Mouse (Mus musculus): ENCODE measurements around the gene Mael. TPM values are rescaled to one million over a fixed set of nuclear protein-coding genes. Genes with fewer than 3 reads are reported as not detected.

Gene Mael
- polyA plus RNA-seq (2012; rRNA removed; ENCODE audit: low replicate concordance): not detected in 2 replicates

GRCm38 (mm10) chr1:166238315-166238969, at the start of gene Mael:
Gene Mael (minus strand): TSS chr1:166238747.

GRCm38 (mm10) chr1:166253898-166254894, 15.6 kb upstream of the Mael start, which contains the start of gene Ildr2:
Gene Ildr2 (plus strand): TSS chr1:166254139.

Other genes starting within 250 kb of the Mael start
- gene Pou2f1, start 236.1 kb downstream of the Mael start, polyA plus RNA-seq (2012; rRNA removed; ENCODE audit: low replicate concordance): 5.9 and 13.2 TPM in 2 replicates
- 0.05 TPM in 1 of 2 replicates, not detected in the other for gene Dusp27, start 110.8 kb downstream of the Mael start, polyA plus RNA-seq (2012; rRNA removed; ENCODE audit: low replicate concordance)
- gene Gpa33, start 108.5 kb downstream of the Mael start, polyA plus RNA-seq (2012; rRNA removed; ENCODE audit: low replicate concordance): 0.10 and 1.3 TPM in 2 replicates
- 1.4 and 2.6 TPM in 2 replicates for gene Ildr2, start 15.4 kb upstream of the Mael start, polyA plus RNA-seq (2012; rRNA removed; ENCODE audit: low replicate concordance)
- 16.7 and 27.7 TPM in 2 replicates for gene Tada1, start 140.3 kb upstream of the Mael start, polyA plus RNA-seq (2012; rRNA removed; ENCODE audit: low replicate concordance)
- gene Pogk, start 171.1 kb upstream of the Mael start, polyA plus RNA-seq (2012; rRNA removed; ENCODE audit: low replicate concordance): 10.5 and 14.0 TPM in 2 replicates

Data from subcutaneous adipose tissue, adult 2 months (tissue).